Mouse (Mus musculus): ENCODE measurements at regions not wholly inside any gene's neighbourhood (a gene's known extent, or its start where the extent isn't known, plus 50 kb on each side); places are given as distances from the start of the nearest gene placed in this dataset.

GRCm38 (mm10) chr6:140263920-140264319, 159.9 kb upstream of the Plekha5 start:
- H3K9ac ChIP-seq = no peak overlapping the region
- H3K36me3 ChIP-seq = no peaks in the 10 kb centered on the region
- WGBS = 35% methylated on average over 1 of the region's 1 CpGs
- no peak for ATAC-seq (replicated peaks; ENCODE audit: insufficient number of reproducible peaks, insufficient read depth, low FRiP score, low read depth)
- H3K27ac ChIP-seq = no peak overlapping the region
- no peaks in the 10 kb centered on the region for H3K4me1 ChIP-seq (replicated peaks)
- H3K4me3 ChIP-seq = no peak overlapping the region
- H3K27me3 ChIP-seq = no peaks in the 10 kb centered on the region
- no peaks in the 10 kb centered on the region for H3K9me3 ChIP-seq (replicated peaks)
- H3K4me2 ChIP-seq = no peak overlapping the region

- no peak overlapping the region for H3K4me3 ChIP-seq
Measured at GRCm38 (mm10) chr6:140261813-140262212, 162.0 kb upstream of the Plekha5 start.

GRCm38 (mm10) chr6:140258761-140259160, 165.1 kb upstream of the Plekha5 start:
- Histone ChIP-seq H3K4me3 (no peak overlapping the region), H3K4me2 (no peak overlapping the region), H3K4me1 (replicated peaks) (no peaks in the 10 kb centered on the region), H3K27ac (no peak overlapping the region), H3K27me3 (no peaks in the 10 kb centered on the region), H3K9ac (no peak overlapping the region), H3K9me3 (replicated peaks) (no peaks in the 10 kb centered on the region), H3K36me3 (no peaks in the 10 kb centered on the region)
- ATAC-seq (replicated peaks; ENCODE audit: insufficient number of reproducible peaks, insufficient read depth, low FRiP score, low read depth) = no peak
- 85% methylated on average over 3 of the region's 3 CpGs for WGBS

More at GRCm38 (mm10) chr6:140261813-140262212, 162.0 kb upstream of the Plekha5 start:
- H3K27me3 ChIP-seq = no peaks in the 10 kb centered on the region
- H3K4me2 ChIP-seq = no peak overlapping the region
- H3K36me3 ChIP-seq = no peaks in the 10 kb centered on the region
- ATAC-seq (replicated peaks; ENCODE audit: insufficient number of reproducible peaks, insufficient read depth, low FRiP score, low read depth) = no peak
- H3K27ac ChIP-seq = no peak overlapping the region
- H3K9me3 ChIP-seq (replicated peaks) = no peaks in the 10 kb centered on the region
- H3K9ac ChIP-seq = no peak overlapping the region
- no peaks in the 10 kb centered on the region for H3K4me1 ChIP-seq (replicated peaks)
- WGBS = 95% methylated on average over 1 of the region's 1 CpGs

GRCm38 (mm10) chr6:140258101-140258500, 165.8 kb upstream of the Plekha5 start:
- WGBS = 90% methylated on average over 5 of the region's 5 CpGs
- Histone ChIP-seq H3K9ac (no peak overlapping the region), H3K4me2 (no peak overlapping the region), H3K9me3 (replicated peaks) (no peaks in the 10 kb centered on the region), H3K27ac (no peak overlapping the region), H3K27me3 (no peaks in the 10 kb centered on the region), H3K36me3 (no peaks in the 10 kb centered on the region), H3K4me3 (no peak overlapping the region), H3K4me1 (replicated peaks) (no peaks in the 10 kb centered on the region)
- ATAC-seq (replicated peaks; ENCODE audit: insufficient number of reproducible peaks, insufficient read depth, low FRiP score, low read depth) = no peak

GRCm38 (mm10) chr6:140251527-140251926, 172.3 kb upstream of the Plekha5 start:
- ATAC-seq (replicated peaks; ENCODE audit: insufficient number of reproducible peaks, insufficient read depth, low FRiP score, low read depth) = no peak
- no peak overlapping the region for H3K4me2 ChIP-seq
- H3K9me3 ChIP-seq (replicated peaks) = no peaks in the 10 kb centered on the region
- H3K9ac ChIP-seq = no peak overlapping the region
- no peak overlapping the region for H3K4me3 ChIP-seq
- H3K36me3 ChIP-seq = no peaks in the 10 kb centered on the region
- no peak overlapping the region for H3K27ac ChIP-seq
- H3K4me1 ChIP-seq (replicated peaks) = 0 out of 2 replicates have a peak, but pooled peaks cover 4% of the 10 kb centered on the region
- H3K27me3 ChIP-seq = no peaks in the 10 kb centered on the region
- WGBS = 87% methylated on average over 4 of the region's 4 CpGs

- H3K27ac ChIP-seq = no peak overlapping the region
- no peak overlapping the region for H3K4me2 ChIP-seq
- no peak for ATAC-seq (replicated peaks; ENCODE audit: insufficient number of reproducible peaks, insufficient read depth, low FRiP score, low read depth)
- H3K4me1 ChIP-seq (replicated peaks) = no peaks in the 10 kb centered on the region
- H3K36me3 ChIP-seq = no peaks in the 10 kb centered on the region
- H3K27me3 ChIP-seq = no peaks in the 10 kb centered on the region
- no peak overlapping the region for H3K4me3 ChIP-seq
- no peaks in the 10 kb centered on the region for H3K9me3 ChIP-seq (replicated peaks)
- H3K9ac ChIP-seq = no peak overlapping the region
- 38% methylated on average over 8 of the region's 8 CpGs for WGBS
Measured at GRCm38 (mm10) chr6:140243411-140244151, 180.3 kb upstream of the Plekha5 start.

GRCm38 (mm10) chr6:140239356-140239755, 184.5 kb upstream of the Plekha5 start:
- Histone ChIP-seq H3K36me3 (no peaks in the 10 kb centered on the region), H3K4me2 (no peak overlapping the region), H3K9me3 (replicated peaks) (no peaks in the 10 kb centered on the region), H3K27me3 (no peaks in the 10 kb centered on the region), H3K4me1 (replicated peaks) (no peaks in the 10 kb centered on the region), H3K27ac (no peak overlapping the region), H3K9ac (no peak overlapping the region), H3K4me3 (no peak overlapping the region)
- WGBS = 79% methylated on average over 8 of the region's 8 CpGs
- no peak for ATAC-seq (replicated peaks; ENCODE audit: insufficient number of reproducible peaks, insufficient read depth, low FRiP score, low read depth)

GRCm38 (mm10) chr6:140231537-140231936, 190.3 kb upstream of the Plcz1 start:
- Histone ChIP-seq H3K27ac (no peak overlapping the region), H3K36me3 (no peaks in the 10 kb centered on the region), H3K4me3 (no peak overlapping the region), H3K9me3 (replicated peaks) (no peaks in the 10 kb centered on the region), H3K9ac (no peak overlapping the region), H3K4me1 (replicated peaks) (0 out of 2 replicates have a peak, but pooled peaks cover 3% of the 10 kb centered on the region), H3K4me2 (no peak overlapping the region), H3K27me3 (no peaks in the 10 kb centered on the region)
- no peak for ATAC-seq (replicated peaks; ENCODE audit: insufficient number of reproducible peaks, insufficient read depth, low FRiP score, low read depth)
- 86% methylated on average over 4 of the region's 4 CpGs for WGBS

- WGBS = 40% methylated on average over 9 of the region's 9 CpGs
- Histone ChIP-seq H3K27ac (no peak overlapping the region), H3K36me3 (no peaks in the 10 kb centered on the region), H3K4me1 (replicated peaks) (0 out of 2 replicates have a peak, but pooled peaks cover 3% of the 10 kb centered on the region), H3K9ac (no peak overlapping the region), H3K27me3 (no peaks in the 10 kb centered on the region), H3K4me3 (no peak overlapping the region), H3K4me2 (no peak overlapping the region), H3K9me3 (replicated peaks) (no peaks in the 10 kb centered on the region)
- no peak for ATAC-seq (replicated peaks; ENCODE audit: insufficient number of reproducible peaks, insufficient read depth, low FRiP score, low read depth)
Measured at GRCm38 (mm10) chr6:140229295-140229694, 188.0 kb upstream of the Plcz1 start.

GRCm38 (mm10) chr6:140228741-140229140, 187.5 kb upstream of the Plcz1 start:
- Histone ChIP-seq H3K4me3 (no peak overlapping the region), H3K4me1 (replicated peaks) (0 out of 2 replicates have a peak, but pooled peaks cover 3% of the 10 kb centered on the region), H3K4me2 (no peak overlapping the region), H3K9me3 (replicated peaks) (no peaks in the 10 kb centered on the region), H3K27me3 (no peaks in the 10 kb centered on the region), H3K9ac (no peak overlapping the region), H3K36me3 (no peaks in the 10 kb centered on the region), H3K27ac (no peak overlapping the region)
- ATAC-seq (replicated peaks; ENCODE audit: insufficient number of reproducible peaks, insufficient read depth, low FRiP score, low read depth) = no peak
- 73% methylated on average over 7 of the region's 7 CpGs for whole genome bisulfite sequencing

- Histone ChIP-seq H3K4me3 (no peak overlapping the region), H3K4me2 (no peak overlapping the region), H3K9ac (no peak overlapping the region), H3K9me3 (replicated peaks) (no peaks in the 10 kb centered on the region), H3K4me1 (replicated peaks) (no peaks in the 10 kb centered on the region), H3K27ac (no peak overlapping the region), H3K36me3 (no peaks in the 10 kb centered on the region), H3K27me3 (no peaks in the 10 kb centered on the region)
- ATAC-seq (replicated peaks; ENCODE audit: insufficient number of reproducible peaks, insufficient read depth, low FRiP score, low read depth) = no peak
- 69% methylated on average over 1 of the region's 1 CpGs for WGBS
Measured at GRCm38 (mm10) chr6:140222534-140223324, 181.5 kb upstream of the Plcz1 start.
